Mouse (Mus musculus) intestine, embryonic 16.5 days (tissue): ENCODE measurements around the gene Clec4a1. TPM values are rescaled to one million over a fixed set of nuclear protein-coding genes. Genes with fewer than 3 reads are reported as not detected.

Experiments
- ATAC-seq: fragments of 200-750 bp; cut with Nextera tagmentation; 2 replicates; pipeline ENCODE4 v1.8.0; 2017; ENCODE audit warnings: moderate TSS enrichment, moderate library complexity
- H3K27ac ChIP-seq: fragments of 300-500 bp; sonication (generic); 2 replicates; pipeline ENCODE4 v1.5.1; 2014; ENCODE audit warnings: mild to moderate bottlenecking, low read length
- H3K27me3 ChIP-seq: fragments of 300-500 bp; sonication (generic); replicated peaks from 2 replicates; pipeline ENCODE4 v1.6.1; 2014; ENCODE audit warnings: low read length, control low read depth, mixed read lengths; ENCODE audit not compliant: control insufficient read depth, insufficient read depth
- H3K36me3 ChIP-seq: fragments of 300-500 bp; sonication (generic); 2 replicates; pipeline ENCODE4 v1.6.1; 2014; ENCODE audit warnings: low read length, control low read depth; ENCODE audit not compliant: control insufficient read depth, insufficient read depth
- H3K4me1 ChIP-seq: fragments of 300-500 bp; sonication (generic); 2 replicates; pipeline ENCODE4 v1.6.1; 2014; ENCODE audit warnings: low read length, control low read depth, mixed read lengths; ENCODE audit not compliant: control insufficient read depth, insufficient read depth
- H3K4me2 ChIP-seq: fragments of 300-500 bp; sonication (generic); 2 replicates; pipeline ENCODE4 v1.6.1; 2014; ENCODE audit warnings: low read depth, low read length, control low read depth
- H3K4me3 ChIP-seq: fragments of 300-500 bp; sonication (generic); 2 replicates; pipeline ENCODE4 v1.5.1; 2014; ENCODE audit warnings: mild to moderate bottlenecking, low read length
- H3K9ac ChIP-seq: fragments of 300-500 bp; sonication (generic); 2 replicates; pipeline ENCODE4 v1.6.1; 2014; ENCODE audit warnings: low read depth, low read length
- H3K9me3 ChIP-seq: fragments of 300-500 bp; sonication (generic); 2 replicates; pipeline ENCODE4 v1.6.1; 2016; ENCODE audit warnings: low read length, control low read depth; ENCODE audit not compliant: control insufficient read depth
- whole genome bisulfite sequencing: fragments of 180-500 bp; shearing (Covaris S2); extraction: QIAGEN DNeasy Blood & Tissue Kit; methylation state at CpG from one replicate; pipeline ENCODE4 v1.1.7; 2014; 5-methylcytosine and 5-hydroxymethylcytosine counted together
- polyA plus RNA-seq: library from polyadenylated mRNA; unstranded; fragments of >200 nt; fragmentation: Nextera tagmentation; extraction: Ambion mirVana; gene quantifications from 2 replicates; pipeline ENCODE4 v1.2.1, GENCODE M21; 2015

Gene Clec4a1
- 3.6 TPM in 2 replicates for polyA plus RNA-seq

DNA sequence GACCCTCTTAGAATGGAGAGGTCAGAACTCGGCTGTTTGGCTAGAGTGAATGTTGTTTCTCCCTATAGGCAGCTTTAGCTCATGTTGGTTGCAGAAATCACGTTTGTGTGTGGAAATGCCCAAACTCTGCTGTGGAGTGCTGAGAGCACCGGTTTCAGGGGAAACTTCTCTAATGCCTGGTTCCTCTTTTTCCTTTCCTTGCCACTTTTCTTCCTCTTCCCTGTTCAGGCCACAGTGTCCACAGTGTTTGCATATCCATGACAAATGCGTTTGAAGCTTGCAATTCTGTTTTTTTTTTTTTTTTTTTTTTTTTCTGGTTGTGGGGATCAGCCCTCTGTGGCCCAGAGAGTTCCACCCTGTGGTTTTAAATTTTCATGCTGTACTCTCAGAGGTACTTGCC lies at the start of gene Clec4a1:
Gene Clec4a1, plus strand, starts transcription at position 398 of the 400 bp plus-strand sequence.
- no peaks in the 10 kb centered on the region for H3K27me3 ChIP-seq
- no peaks in the 10 kb centered on the region for H3K4me1 ChIP-seq
- H3K36me3 ChIP-seq = no peaks in the 10 kb centered on the region
- no peaks in the 10 kb centered on the region for H3K9me3 ChIP-seq
- no peak for ATAC-seq
- H3K9ac ChIP-seq = no peak within 1 kb of the TSS
- H3K27ac ChIP-seq = no peak within 1 kb of the TSS
- no peak within 1 kb of the TSS for H3K4me3 ChIP-seq
- H3K4me2 ChIP-seq = no peak within 1 kb of the TSS
- 51% methylated on average over 4 of the region's 4 CpGs for WGBS

DNA sequence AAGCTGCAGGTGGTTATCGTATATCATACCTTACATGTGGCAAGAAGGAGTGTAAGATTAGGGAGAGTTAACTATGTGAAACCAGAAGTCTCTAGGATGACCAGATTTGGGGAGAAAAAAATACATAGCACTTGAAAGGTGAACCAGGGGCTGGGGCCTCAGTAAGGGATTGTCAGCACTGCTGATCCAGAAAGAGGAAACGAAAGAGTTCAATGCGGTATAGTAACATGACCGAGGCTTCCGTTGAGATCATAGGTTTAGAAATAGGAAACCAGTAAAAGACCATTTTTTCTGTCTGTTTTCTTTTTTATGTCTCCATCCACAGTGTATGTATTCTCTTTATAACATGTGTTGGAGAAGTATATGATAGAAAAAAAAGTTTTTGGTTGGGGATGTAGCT lies 48.8 kb upstream of the Clec4a1 start:
- no peak overlapping the region for H3K4me3 ChIP-seq
- H3K9ac ChIP-seq = no peak overlapping the region
- H3K4me1 ChIP-seq = peaks cover 7% of the 10 kb centered on the region
- H3K27ac ChIP-seq = no peak overlapping the region
- H3K36me3 ChIP-seq = no peaks in the 10 kb centered on the region
- no peaks in the 10 kb centered on the region for H3K27me3 ChIP-seq
- 92% methylated on average over 5 of the region's 5 CpGs for WGBS
- no peaks in the 10 kb centered on the region for H3K9me3 ChIP-seq
- H3K4me2 ChIP-seq = no peak overlapping the region
- no peak for ATAC-seq

GRCm38 (mm10) chr6:122873871-122874719 lies 47.6 kb upstream of the Clec4a1 start, which contains the start of gene Necap1:
Necap1 (plus strand) TSS chr6:122874474.
- Histone ChIP-seq H3K27ac (peak within 1 kb of the TSS; percentile 87), H3K4me3 (peak within 1 kb of the TSS; percentile 90), H3K4me1 (peaks cover 9% of the 10 kb centered on the region), H3K36me3 (0 out of 2 replicates have a peak, but pooled peaks cover 3% of the 10 kb centered on the region), H3K4me2 (peak within 1 kb of the TSS; percentile 65), H3K27me3 (no peaks in the 10 kb centered on the region), H3K9me3 (no peaks in the 10 kb centered on the region), H3K9ac (peak within 1 kb of the TSS; percentile 95)
- peak; percentile 98 for ATAC-seq
- 7% methylated on average over 43 of the region's 43 CpGs for WGBS

DNA sequence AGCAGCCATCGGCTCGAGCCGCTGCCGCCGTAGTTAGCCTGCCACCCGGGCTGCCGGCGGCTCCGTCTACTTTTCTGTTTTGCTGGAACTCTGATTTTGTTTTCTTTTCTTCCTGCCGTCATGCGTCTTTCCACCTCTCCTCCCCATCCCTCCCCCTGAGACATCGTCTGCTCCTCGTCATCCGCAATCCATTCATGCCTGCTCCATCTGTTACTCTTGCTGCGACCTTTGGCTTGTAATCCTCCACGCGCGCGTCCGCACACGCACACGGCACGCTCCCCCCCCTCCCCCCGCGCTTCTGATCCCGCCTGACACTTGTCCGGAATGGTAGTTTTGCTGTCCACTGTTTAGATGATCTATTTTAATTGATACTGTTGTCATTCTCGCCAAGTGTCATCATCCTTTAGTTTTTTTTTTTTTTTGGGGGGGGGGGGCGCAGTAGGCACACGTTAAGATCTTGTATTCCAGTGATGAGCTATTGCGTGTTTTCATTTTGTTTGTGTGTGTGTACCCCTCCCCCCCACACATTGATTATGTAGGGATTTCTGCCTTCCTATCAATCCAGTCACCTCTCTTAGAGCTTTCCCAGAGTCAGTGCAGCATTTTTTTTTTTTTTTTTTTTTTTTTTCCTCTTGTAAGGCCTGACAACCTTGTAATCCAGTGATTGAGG lies 46.8 kb upstream of the Clec4a1 start:
- under 1% methylated on average over 31 of the region's 31 CpGs for WGBS
- H3K4me1 ChIP-seq = peaks cover 9% of the 10 kb centered on the region

GRCm38 (mm10) chr6:122879141-122879735 lies 42.4 kb upstream of the Clec4a1 start:
- Histone ChIP-seq H3K4me2 (no peak overlapping the region), H3K4me1 (peaks cover 9% of the 10 kb centered on the region), H3K36me3 (peaks cover 22% of the 10 kb centered on the region; the same call in 1 of the 2 replicates), H3K9me3 (no peaks in the 10 kb centered on the region), H3K27me3 (no peaks in the 10 kb centered on the region), H3K9ac (no peak overlapping the region), H3K4me3 (no peak overlapping the region), H3K27ac (no peak overlapping the region)
- WGBS = 75% methylated on average over 7 of the region's 7 CpGs
- ATAC-seq = peak; percentile 24; the same call in 1 of the 2 replicates

More for the DNA sequence above, 46.8 kb upstream of the Clec4a1 start:
- Histone ChIP-seq H3K4me3 (peak overlapping the region; percentile 90), H3K36me3 (0 out of 2 replicates have a peak, but pooled peaks cover 3% of the 10 kb centered on the region), H3K9ac (peak overlapping the region; percentile 95), H3K27ac (peak overlapping the region; percentile 87), H3K4me2 (peak overlapping the region; percentile 65), H3K27me3 (no peaks in the 10 kb centered on the region), H3K9me3 (no peaks in the 10 kb centered on the region)
- peak; percentile 82 for ATAC-seq

DNA sequence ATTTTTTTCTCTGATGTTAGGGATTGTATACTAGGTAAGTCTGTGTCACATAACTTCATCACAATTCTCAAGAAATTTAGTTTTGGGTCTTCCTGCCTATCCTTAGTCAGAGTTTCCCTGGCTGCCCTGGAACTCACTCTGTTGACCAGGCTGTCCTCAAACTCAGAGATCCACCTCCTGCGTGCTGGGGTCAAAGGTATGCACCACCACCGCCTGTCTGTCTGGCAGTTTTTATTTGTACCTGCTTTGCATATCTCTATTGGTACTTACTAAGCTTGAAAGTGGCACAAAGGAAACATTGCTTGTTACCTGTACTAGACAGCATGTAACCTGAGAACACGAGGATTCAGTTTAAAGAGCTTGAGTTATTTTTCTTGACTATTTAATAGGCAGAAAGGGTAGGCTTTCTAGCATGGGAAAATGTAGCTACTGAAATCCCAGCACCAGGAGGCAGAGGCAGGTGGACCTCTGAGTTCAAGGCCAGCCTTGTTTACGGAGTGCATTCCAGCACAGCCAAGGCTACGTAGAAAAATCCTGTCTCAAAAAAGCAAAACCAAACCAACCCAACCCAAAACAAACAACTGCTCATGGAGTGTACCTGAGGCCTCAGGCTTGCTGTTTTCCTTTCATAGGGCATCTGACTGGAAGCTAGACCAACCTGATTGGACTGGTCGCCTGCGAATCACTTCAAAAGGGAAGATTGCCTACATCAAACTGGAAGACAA lies 41.7 kb upstream of the Clec4a1 start:
- peak; percentile 47; the same call in 1 of the 2 replicates for ATAC-seq
- no peak overlapping the region for H3K27ac ChIP-seq
- H3K9me3 ChIP-seq = no peaks in the 10 kb centered on the region
- no peak overlapping the region for H3K4me2 ChIP-seq
- peaks cover 24% of the 10 kb centered on the region for H3K36me3 ChIP-seq
- H3K4me3 ChIP-seq = no peak overlapping the region
- peaks cover 9% of the 10 kb centered on the region for H3K4me1 ChIP-seq
- H3K9ac ChIP-seq = no peak overlapping the region
- H3K27me3 ChIP-seq = no peaks in the 10 kb centered on the region
- 72% methylated on average over 7 of the region's 7 CpGs for WGBS

DNA sequence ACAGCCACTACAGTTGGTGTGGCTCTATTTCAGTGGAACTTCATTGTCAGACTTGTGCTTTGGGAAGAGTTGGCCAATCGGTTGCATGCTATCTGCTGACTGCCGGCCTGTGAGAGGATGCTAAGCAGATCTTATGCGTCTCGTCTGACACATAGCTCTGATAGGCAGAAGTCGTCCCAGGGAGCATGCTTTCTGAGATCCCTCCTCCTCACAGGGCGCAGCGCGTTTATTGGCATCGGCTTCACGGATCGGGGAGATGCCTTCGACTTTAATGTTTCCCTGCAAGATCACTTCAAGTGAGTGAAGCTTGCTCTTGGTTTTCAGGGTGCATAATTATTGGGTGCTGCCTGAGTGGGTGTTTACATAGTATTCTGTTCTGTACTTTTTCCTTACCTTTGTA lies 40.4 kb upstream of the Clec4a1 start:
- ATAC-seq = no peak
- Histone ChIP-seq H3K36me3 (peaks cover 25% of the 10 kb centered on the region), H3K27ac (no peak overlapping the region), H3K27me3 (no peaks in the 10 kb centered on the region), H3K4me2 (no peak overlapping the region), H3K9me3 (no peaks in the 10 kb centered on the region), H3K9ac (no peak overlapping the region), H3K4me3 (no peak overlapping the region), H3K4me1 (peaks cover 6% of the 10 kb centered on the region; the same call in 1 of the 2 replicates)
- 90% methylated on average over 12 of the region's 12 CpGs for WGBS

DNA sequence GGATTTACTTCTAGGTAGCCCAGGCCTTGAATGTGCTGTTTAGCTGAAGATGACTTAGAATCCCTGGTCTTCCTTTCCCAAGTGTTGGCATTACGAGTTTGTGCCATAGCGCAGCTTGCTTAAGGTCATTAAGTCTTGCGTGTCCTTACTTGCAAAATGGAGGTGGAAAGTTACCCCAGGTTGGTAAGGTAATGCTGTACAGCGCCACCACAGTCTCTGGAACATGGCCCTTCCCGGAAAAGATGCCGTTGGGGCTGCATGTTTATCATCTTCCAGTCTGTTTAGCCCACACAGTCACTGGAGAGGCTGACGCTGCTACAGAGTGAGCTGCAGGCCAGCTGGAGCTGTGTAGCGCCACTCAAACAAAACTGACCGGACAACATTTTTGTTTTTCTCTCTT lies 38.0 kb upstream of the Clec4a1 start:
- Histone ChIP-seq H3K9me3 (no peaks in the 10 kb centered on the region), H3K27me3 (no peaks in the 10 kb centered on the region), H3K27ac (no peak overlapping the region), H3K4me2 (no peak overlapping the region), H3K9ac (no peak overlapping the region), H3K4me3 (no peak overlapping the region), H3K36me3 (peaks cover 43% of the 10 kb centered on the region), H3K4me1 (0 out of 2 replicates have a peak, but pooled peaks cover 2% of the 10 kb centered on the region)
- 91% methylated on average over 9 of the region's 9 CpGs for WGBS
- ATAC-seq = no peak
